Mouse (Mus musculus) midbrain, embryonic 10.5 days (tissue): Measurements from ENCODE around the gene Rinl. TPM values are rescaled to one million over a fixed set of nuclear protein-coding genes. Genes with fewer than 3 reads are reported as not detected.

Experiments used
- DNase-seq: peaks from one replicate; pipeline ENCODE4 v3.0.0-alpha.2; 2017; ENCODE audit warnings: low spot score
- H3K27ac ChIP-seq: fragments of 300-500 bp; sonication (generic); replicated peaks from 2 replicates; pipeline ENCODE4 v1.5.1; 2016; ENCODE audit warnings: mild to moderate bottlenecking
- H3K27me3 ChIP-seq: fragments of 300-500 bp; sonication (generic); 2 replicates; pipeline ENCODE4 v1.6.1; 2016; ENCODE audit warnings: low read depth, mild to moderate bottlenecking; ENCODE audit not compliant: poor library complexity, severe bottlenecking
- H3K36me3 ChIP-seq: fragments of 300-500 bp; sonication (generic); 2 replicates; pipeline ENCODE4 v1.6.1; 2016; ENCODE audit warnings: mild to moderate bottlenecking, moderate library complexity
- H3K4me1 ChIP-seq: fragments of 300-500 bp; sonication (generic); 2 replicates; pipeline ENCODE4 v1.6.1; 2016
- H3K4me3 ChIP-seq: fragments of 300-500 bp; sonication (generic); 2 replicates; pipeline ENCODE4 v1.5.1; 2016; ENCODE audit warnings: mild to moderate bottlenecking, moderate library complexity
- H3K9me3 ChIP-seq: fragments of 300-500 bp; sonication (generic); replicated peaks from 2 replicates; pipeline ENCODE4 v1.6.1; 2016; ENCODE audit warnings: mild to moderate bottlenecking
- WGBS: fragments of 180-500 bp; shearing (Covaris S2); methylation state at CpG from one replicate; pipeline ENCODE4 v1.1.7; 2016; 5-methylcytosine and 5-hydroxymethylcytosine counted together
- polyA plus RNA-seq: library from polyadenylated mRNA; unstranded; fragments of >200 nt; fragmentation: Nextera tagmentation; extraction: Ambion mirVana; gene quantifications from 2 replicates; pipeline ENCODE4 v1.2.1, GENCODE M21; 2016

The Rinl gene
- polyA plus RNA-seq, 1 experiment from 2014 or later: 3.5 TPM

- Histone ChIP-seq H3K27me3 (no peaks in the 10 kb centered on the region), H3K36me3 (peaks cover 2% of the 10 kb centered on the region), H3K27ac (no peak overlapping the region), H3K9me3 (no peaks in the 10 kb centered on the region), H3K4me1 (no peaks in the 10 kb centered on the region), H3K4me3 (no peak overlapping the region)
- DNase-seq: no peak
- WGBS: 88% methylated on average over 5 of the region's 5 CpGs
These were observed 48.2 kb downstream of the Rinl start for GRCm38 (mm10) chr7:28836936-28837335.

- no peaks in the 10 kb centered on the region for H3K4me1 ChIP-seq
- no peaks in the 10 kb centered on the region for H3K36me3 ChIP-seq
- H3K27ac ChIP-seq: no peak overlapping the region
- no peaks in the 10 kb centered on the region for H3K9me3 ChIP-seq
- no peak overlapping the region for H3K4me3 ChIP-seq
- 82% methylated on average over 9 of the region's 9 CpGs for WGBS
- no peak for DNase-seq
- no peaks in the 10 kb centered on the region for H3K27me3 ChIP-seq
These were observed 49.6 kb downstream of the Rinl start for GRCm38 (mm10) chr7:28838331-28838730.

- Histone ChIP-seq H3K36me3 (no peaks in the 10 kb centered on the region), H3K27ac (no peak overlapping the region), H3K9me3 (0 out of 2 replicates have a peak, but pooled peaks cover 4% of the 10 kb centered on the region), H3K4me3 (no peak overlapping the region), H3K27me3 (no peaks in the 10 kb centered on the region), H3K4me1 (no peaks in the 10 kb centered on the region)
- WGBS: 91% methylated on average over 1 of the region's 1 CpGs
- DNase-seq: no peak
These were observed 58.5 kb downstream of the Rinl start for GRCm38 (mm10) chr7:28847273-28847672.

Other genes starting within 250 kb of the Rinl start
- not detected in 2 replicates for gene Sycn, start 248.1 kb upstream of the Rinl start, polyA plus RNA-seq
- gene Nccrp1, start 241.7 kb upstream of the Rinl start, polyA plus RNA-seq: 0.14 and 0.20 TPM in 2 replicates
- gene Samd4b, start 190.8 kb upstream of the Rinl start, polyA plus RNA-seq: 29.2 and 30.5 TPM in 2 replicates
- gene Pak4, start 190.8 kb upstream of the Rinl start, polyA plus RNA-seq: 60.9 and 66.4 TPM in 2 replicates
- gene Acp7, start 157.6 kb upstream of the Rinl start, polyA plus RNA-seq: not detected in 2 replicates
- 4.9 and 5.8 TPM in 2 replicates for gene Fbxo27, start 96.1 kb upstream of the Rinl start, polyA plus RNA-seq
- 9.0 and 9.5 TPM in 2 replicates for gene Fbxo17, start 72.2 kb upstream of the Rinl start, polyA plus RNA-seq
- gene Mrps12, start 47.1 kb upstream of the Rinl start, polyA plus RNA-seq: 139 and 147 TPM in 2 replicates
- gene Sars2, start 47.0 kb upstream of the Rinl start, polyA plus RNA-seq: 39.9 and 41.8 TPM in 2 replicates
- 0.20 TPM in 1 of 2 replicates, not detected in the other for gene Ccer2, start 32.8 kb upstream of the Rinl start, polyA plus RNA-seq
- 62.7 and 71.6 TPM in 2 replicates for gene Sirt2, start 22.2 kb upstream of the Rinl start, polyA plus RNA-seq
- 57.6 and 62.3 TPM in 2 replicates for gene Nfkbib, start 21.5 kb upstream of the Rinl start, polyA plus RNA-seq
- 279 and 293 TPM in 2 replicates for gene Hnrnpl, start 19.6 kb downstream of the Rinl start, polyA plus RNA-seq
- 85.1 and 94.5 TPM in 2 replicates for gene Ech1, start 36.2 kb downstream of the Rinl start, polyA plus RNA-seq
- gene Lgals4, start 44.9 kb downstream of the Rinl start, polyA plus RNA-seq: 3.1 and 3.7 TPM in 2 replicates
- 0.62 and 0.85 TPM in 2 replicates for gene Lgals7, start 74.9 kb downstream of the Rinl start, polyA plus RNA-seq
- 0.15 and 0.31 TPM in 2 replicates for gene Capn12, start 92.5 kb downstream of the Rinl start, polyA plus RNA-seq
- gene Actn4, start 173.4 kb downstream of the Rinl start, polyA plus RNA-seq: 236 and 239 TPM in 2 replicates
- gene Eif3k, start 192.9 kb downstream of the Rinl start, polyA plus RNA-seq: 402 and 429 TPM in 2 replicates
- 7.9 and 11.4 TPM in 2 replicates for gene Map4k1, start 193.1 kb downstream of the Rinl start, polyA plus RNA-seq